Mouse (Mus musculus) heart, embryonic 10.5 days (tissue): ENCODE results near the gene F9. TPM values are rescaled to one million over a fixed set of nuclear protein-coding genes. Genes with fewer than 3 reads are reported as not detected.
"Not testable (repeated sequence)": the region's sequence is repeated elsewhere in the genome, so short reads cannot be mapped to it uniquely, and the experiment has no call there.

ENCODE experiments used
- DNase-seq: peaks from one replicate; pipeline ENCODE4 v3.0.0-alpha.2; 2017; ENCODE audit warnings: low spot score
- H3K27ac ChIP-seq: fragments of 300-500 bp; sonication (generic); 2 replicates; pipeline ENCODE4 v1.5.1; 2016; ENCODE audit warnings: mild to moderate bottlenecking
- H3K27me3 ChIP-seq: fragments of 300-500 bp; sonication (generic); 2 replicates; pipeline ENCODE4 v1.6.1; 2016; ENCODE audit warnings: mild to moderate bottlenecking; ENCODE audit not compliant: poor library complexity, insufficient read depth, severe bottlenecking
- H3K36me3 ChIP-seq: fragments of 300-500 bp; sonication (generic); 2 replicates; pipeline ENCODE4 v1.6.1; 2016; ENCODE audit warnings: mild to moderate bottlenecking, moderate library complexity
- H3K4me1 ChIP-seq: fragments of 300-500 bp; sonication (generic); 2 replicates; pipeline ENCODE4 v1.6.1; 2016; ENCODE audit warnings: mild to moderate bottlenecking
- H3K4me3 ChIP-seq: fragments of 300-500 bp; sonication (generic); 2 replicates; pipeline ENCODE4 v1.5.1; 2016; ENCODE audit warnings: mild to moderate bottlenecking, moderate library complexity
- H3K9me3 ChIP-seq: fragments of 300-500 bp; sonication (generic); 2 replicates; pipeline ENCODE4 v1.6.1; 2016; ENCODE audit warnings: mild to moderate bottlenecking, moderate library complexity
- WGBS: fragments of 180-500 bp; shearing (Covaris S2); methylation state at CpG from one replicate; pipeline ENCODE4 v1.1.7; 2016; 5-methylcytosine and 5-hydroxymethylcytosine counted together
- polyA plus RNA-seq: library from polyadenylated mRNA; unstranded; fragments of >200 nt; fragmentation: Nextera tagmentation; extraction: Ambion mirVana; gene quantifications from 2 replicates; pipeline ENCODE4 v1.2.1, GENCODE M21; 2016

F9 gene
- polyA plus RNA-seq = not detected in 2 replicates

DNA sequence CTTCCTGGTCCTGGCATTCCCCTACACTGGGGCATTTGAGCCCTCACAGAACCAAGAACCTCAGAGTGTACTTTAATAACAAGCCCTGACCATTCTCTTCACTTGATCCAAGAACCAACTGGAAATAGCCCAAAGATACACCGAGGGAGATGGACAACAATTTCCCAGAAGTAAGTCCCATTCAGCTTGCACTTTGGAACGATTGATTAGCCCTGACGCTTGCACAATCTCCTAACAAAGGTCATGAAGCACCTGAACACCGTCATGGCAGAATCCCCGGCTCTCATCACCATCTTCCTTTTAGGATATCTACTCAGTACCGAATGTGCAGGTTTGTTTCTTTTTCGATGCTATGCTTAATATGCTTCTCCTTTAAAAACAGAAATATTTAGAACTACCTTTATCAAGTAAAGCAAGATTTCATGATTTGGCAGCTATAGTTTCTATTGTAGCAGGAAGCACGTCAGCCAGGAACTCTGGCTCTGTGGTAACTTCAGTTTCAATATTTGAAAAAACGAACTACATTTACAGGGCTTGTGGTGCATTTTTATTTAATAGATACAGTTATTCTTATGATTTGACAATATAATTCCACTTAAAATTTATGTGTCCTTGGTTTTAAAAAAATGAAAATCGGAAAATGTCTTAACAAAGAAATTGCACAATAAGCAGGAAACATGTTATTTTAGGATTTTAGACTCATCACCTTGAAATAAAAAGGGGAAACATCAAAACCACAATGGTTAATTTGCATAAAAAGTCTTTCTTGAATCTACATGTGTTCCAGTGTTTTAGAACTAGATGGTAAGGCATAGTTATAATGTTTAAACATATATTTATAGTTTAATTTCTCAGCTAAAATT, at the start of gene F9:
Gene F9, plus strand, starts transcription at position 244 of the 863 bp plus-strand sequence.
- Histone ChIP-seq H3K27me3 (no peaks in the 10 kb centered on the region), H3K36me3 (no peaks in the 10 kb centered on the region), H3K9me3 (no peaks in the 10 kb centered on the region), H3K4me3 (no peak within 1 kb of the TSS), H3K4me1 (no peaks in the 10 kb centered on the region), H3K27ac (no peak within 1 kb of the TSS)
- WGBS = 84% methylated on average over 10 of the region's 10 CpGs
- DNase-seq = no peak

- H3K4me3 ChIP-seq = not testable (repeated sequence)
Measured at GRCm38 (mm10) chrX:59969767-59970166, 29.5 kb upstream of the F9 start.

GRCm38 (mm10) chrX:60000084-60000443, 800 bp downstream of the F9 start:
- Histone ChIP-seq H3K9me3 (no peaks in the 10 kb centered on the region), H3K27ac (no peak overlapping the region), H3K27me3 (no peaks in the 10 kb centered on the region), H3K4me1 (no peaks in the 10 kb centered on the region), H3K4me3 (no peak overlapping the region), H3K36me3 (no peaks in the 10 kb centered on the region)
- 70% methylated on average over 3 of the region's 3 CpGs for WGBS
- DNase-seq = no peak

More at GRCm38 (mm10) chrX:59969767-59970166, 29.5 kb upstream of the F9 start:
- not testable (repeated sequence) for H3K36me3 ChIP-seq, DNase-seq, H3K4me1 ChIP-seq, H3K27ac ChIP-seq, H3K9me3 ChIP-seq, H3K27me3 ChIP-seq

DNA sequence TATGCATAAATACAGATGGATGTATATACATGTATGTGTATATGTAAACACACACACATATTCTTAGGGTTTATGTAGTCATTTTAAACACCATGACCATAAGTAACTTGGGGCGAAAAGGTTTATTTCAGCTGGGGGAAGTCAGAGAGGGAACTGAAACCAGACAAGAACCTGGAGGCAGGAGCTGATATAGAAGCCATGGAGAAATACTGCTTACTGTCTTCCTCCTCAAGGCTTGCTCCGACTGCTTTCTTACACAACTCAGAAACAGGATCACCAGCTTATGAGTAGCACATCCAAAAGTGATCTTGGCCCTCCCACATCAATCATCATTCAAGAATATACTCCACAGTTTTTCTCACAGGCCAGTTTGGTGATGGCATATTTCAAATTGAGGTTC, 2.2 kb downstream of the F9 start:
- Histone ChIP-seq H3K4me3 (no peak overlapping the region), H3K27ac (no peak overlapping the region), H3K9me3 (no peaks in the 10 kb centered on the region), H3K36me3 (no peaks in the 10 kb centered on the region), H3K27me3 (no peaks in the 10 kb centered on the region), H3K4me1 (no peaks in the 10 kb centered on the region)
- 74% methylated on average over 2 of the region's 2 CpGs for WGBS
- no peak for DNase-seq

DNA sequence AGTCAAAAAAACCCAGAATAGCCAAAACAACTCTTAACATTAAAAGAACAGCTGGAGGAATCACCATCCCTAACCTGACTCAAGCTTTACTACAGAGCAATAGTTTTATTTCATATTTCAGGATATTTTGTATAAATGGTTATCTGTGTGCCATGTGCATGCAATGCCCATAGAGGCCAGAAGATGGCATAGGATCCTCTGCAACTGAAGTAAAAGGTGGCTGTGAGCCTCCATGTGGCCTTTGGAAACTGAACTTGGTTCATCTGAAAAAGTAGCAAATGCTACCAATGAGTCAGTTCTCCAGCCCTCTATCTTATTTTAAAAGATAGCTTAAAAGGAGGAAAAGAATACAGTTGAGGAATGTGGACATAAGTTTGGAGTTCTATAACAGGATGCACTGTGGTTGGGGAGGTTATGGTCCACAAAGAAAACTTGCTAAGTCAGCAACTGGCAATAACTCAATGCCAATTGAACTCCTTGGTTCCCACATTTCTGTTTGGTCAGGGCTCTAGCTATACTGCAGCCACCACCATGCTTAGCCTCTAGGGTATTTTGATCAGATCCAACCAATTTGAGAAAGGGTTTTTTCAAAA, 13.9 kb downstream of the F9 start:
- Histone ChIP-seq H3K4me3 (no peak overlapping the region), H3K27ac (no peak overlapping the region), H3K27me3 (no peaks in the 10 kb centered on the region), H3K36me3 (no peaks in the 10 kb centered on the region), H3K9me3 (no peaks in the 10 kb centered on the region), H3K4me1 (no peaks in the 10 kb centered on the region)
- no peak for DNase-seq

DNA sequence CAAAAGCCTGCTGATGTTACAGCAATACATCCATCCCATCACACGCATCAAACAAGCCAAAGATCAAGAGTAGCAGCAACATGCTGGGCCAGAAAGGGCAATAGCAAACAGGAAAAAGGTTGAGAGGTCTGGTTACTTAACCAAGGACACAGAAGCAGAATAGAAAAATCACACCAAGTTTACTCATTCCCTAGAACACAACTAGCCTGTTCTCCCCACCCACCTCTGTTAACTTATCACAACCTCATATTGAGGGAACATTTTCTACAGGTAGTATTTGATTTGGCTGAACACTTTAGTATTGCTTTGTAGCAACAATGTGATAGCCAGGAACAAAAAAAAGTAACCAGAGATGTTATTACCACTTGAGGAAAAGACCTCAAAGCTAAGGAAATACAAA, 15.3 kb downstream of the F9 start:
- DNase-seq = no peak
- Histone ChIP-seq H3K36me3 (no peaks in the 10 kb centered on the region), H3K27me3 (no peaks in the 10 kb centered on the region), H3K4me3 (no peak overlapping the region), H3K4me1 (no peaks in the 10 kb centered on the region), H3K27ac (no peak overlapping the region), H3K9me3 (no peaks in the 10 kb centered on the region)
- 82% methylated on average over 1 of the region's 1 CpGs for whole genome bisulfite sequencing

DNA sequence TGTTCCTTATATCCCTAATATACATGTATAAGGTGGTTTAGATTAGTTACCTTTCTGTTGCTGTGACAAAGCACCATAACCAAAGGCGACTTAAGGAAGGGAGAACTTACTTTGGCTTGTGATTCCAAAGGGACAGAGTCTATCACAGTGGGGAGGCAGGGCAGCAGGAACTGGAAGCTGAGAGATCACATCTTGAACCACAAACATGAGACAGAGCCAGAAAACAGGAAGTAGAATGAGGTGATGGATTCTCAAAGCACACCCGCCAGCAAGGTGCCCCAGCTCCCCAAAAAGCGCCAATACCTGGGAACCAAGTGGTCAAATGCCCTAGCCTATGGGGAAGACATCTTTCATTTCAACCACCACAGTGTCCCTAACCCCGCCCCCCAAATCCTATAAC, 21.7 kb downstream of the F9 start:
- Histone ChIP-seq H3K27ac (no peak overlapping the region), H3K9me3 (no peaks in the 10 kb centered on the region), H3K36me3 (no peaks in the 10 kb centered on the region), H3K4me3 (no peak overlapping the region), H3K4me1 (no peaks in the 10 kb centered on the region), H3K27me3 (no peaks in the 10 kb centered on the region)
- 70% methylated on average over 4 of the region's 4 CpGs for WGBS
- no peak for DNase-seq

DNA sequence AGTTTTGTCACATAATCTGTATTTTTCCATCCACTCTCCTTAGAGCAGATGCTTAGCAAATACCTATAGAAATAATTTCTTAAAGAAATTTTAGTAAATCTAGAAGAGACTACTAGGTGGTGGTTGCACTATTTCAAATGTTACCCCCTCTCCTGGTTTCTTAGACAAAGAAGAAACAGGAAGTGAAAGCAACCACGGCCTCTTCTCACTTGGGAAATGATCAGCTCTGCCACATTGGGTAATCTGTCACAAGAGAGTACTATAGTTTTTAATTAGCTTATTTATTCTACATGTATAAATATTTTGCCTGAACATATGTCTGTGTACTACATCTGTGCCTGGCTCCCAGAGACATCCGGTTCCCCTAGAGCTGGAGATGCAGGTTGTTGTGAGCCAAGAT, 22.3 kb downstream of the F9 start:
- H3K4me1 ChIP-seq = no peaks in the 10 kb centered on the region
- no peaks in the 10 kb centered on the region for H3K36me3 ChIP-seq
- 85% methylated on average over 2 of the region's 2 CpGs for WGBS
- H3K27me3 ChIP-seq = no peaks in the 10 kb centered on the region
- H3K27ac ChIP-seq = no peak overlapping the region
- no peaks in the 10 kb centered on the region for H3K9me3 ChIP-seq
- no peak for DNase-seq
- H3K4me3 ChIP-seq = no peak overlapping the region

- 19% methylated on average over 3 of the region's 3 CpGs for WGBS
- Histone ChIP-seq H3K4me3 (no peak overlapping the region), H3K4me1 (no peaks in the 10 kb centered on the region), H3K27ac (no peak overlapping the region), H3K27me3 (no peaks in the 10 kb centered on the region), H3K36me3 (no peaks in the 10 kb centered on the region), H3K9me3 (no peaks in the 10 kb centered on the region)
- DNase-seq = no peak
Measured at GRCm38 (mm10) chrX:60026654-60027053, 27.4 kb downstream of the F9 start.

GRCm38 (mm10) chrX:60054745-60055144, 55.5 kb downstream of the F9 start:
- Histone ChIP-seq H3K36me3 (no peaks in the 10 kb centered on the region), H3K9me3 (no peaks in the 10 kb centered on the region), H3K4me1 (no peaks in the 10 kb centered on the region), H3K27ac (no peak overlapping the region), H3K4me3 (no peak overlapping the region), H3K27me3 (no peaks in the 10 kb centered on the region)
- WGBS = 91% methylated on average over 1 of the region's 1 CpGs
- no peak for DNase-seq

DNA sequence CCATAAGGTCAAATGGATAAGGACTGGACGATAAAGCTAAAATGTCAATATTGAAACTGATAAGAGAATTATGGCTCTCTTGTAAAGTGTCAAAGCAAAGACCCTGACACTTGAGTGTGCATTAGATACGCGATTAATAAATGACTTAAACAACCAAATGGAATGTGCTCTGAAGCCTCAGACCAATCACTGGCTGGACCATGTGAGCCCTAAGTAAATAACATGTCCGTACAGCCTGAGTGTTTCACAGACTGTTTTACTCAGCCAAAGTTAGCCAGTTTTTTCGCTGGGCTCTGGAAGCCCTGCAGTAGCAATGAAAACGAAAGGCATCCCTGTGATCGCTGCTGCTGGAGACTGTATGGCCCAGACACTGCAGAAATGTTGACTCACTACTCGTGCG, 55.9 kb downstream of the F9 start:
- H3K27ac ChIP-seq = no peak overlapping the region
- WGBS = 80% methylated on average over 9 of the region's 9 CpGs

GRCm38 (mm10) chrX:60075359-60075758, 76.1 kb downstream of the F9 start:
- DNase-seq = no peak
- no peak overlapping the region for H3K27ac ChIP-seq
- H3K4me3 ChIP-seq = no peak overlapping the region
- H3K27me3 ChIP-seq = no peaks in the 10 kb centered on the region
- no peaks in the 10 kb centered on the region for H3K36me3 ChIP-seq
- H3K9me3 ChIP-seq = no peaks in the 10 kb centered on the region
- no peaks in the 10 kb centered on the region for H3K4me1 ChIP-seq
- 82% methylated on average over 1 of the region's 1 CpGs for WGBS

More for the DNA sequence above, 55.9 kb downstream of the F9 start:
- no peak for DNase-seq
- H3K36me3 ChIP-seq = no peaks in the 10 kb centered on the region
- H3K9me3 ChIP-seq = no peaks in the 10 kb centered on the region
- H3K27me3 ChIP-seq = no peaks in the 10 kb centered on the region
- no peaks in the 10 kb centered on the region for H3K4me1 ChIP-seq
- H3K4me3 ChIP-seq = no peak overlapping the region
